Comparison of ENCODE assay signal across 8 mouse cellular contexts in genomic region chr9:22224536-22225503, GRCm38 (mm10). TPM values are rescaled to one million over a fixed set of nuclear protein-coding genes. Genes with fewer than 3 reads are reported as not detected.
DNase-seq lines count a peak whose midpoint lies in the region; ATAC-seq and TF ChIP-seq lines count a peak whose summit lies in the region.

No protein-coding gene starts in this region.

- no peaks in the 10 kb centered on the region for H3K27me3 ChIP-seq in forebrain, embryonic 13.5 days
- H3K27me3 ChIP-seq in intestine, postnatal 0 days (replicated peaks; ENCODE audit: control insufficient read depth, insufficient read depth, low read length) = no peaks in the 10 kb centered on the region
- H3K27me3 ChIP-seq in lung, embryonic 14.5 days (ENCODE audit: insufficient read depth, low read length) = no peaks in the 10 kb centered on the region
- no peaks in the 10 kb centered on the region for H3K27me3 ChIP-seq in neural tube, embryonic 15.5 days (replicated peaks)

- DNase-seq in right cerebral cortex, postnatal 14 days = peak; percentile 13
- DNase-seq in right cerebral cortex, adult 18-20 months = no peak
- DNase-seq in lung, embryonic 14.5 days = peak; percentile 72
- DNase-seq in urinary bladder, adult 2 months (ENCODE audit: low spot score) = no peak

- H3K36me3 ChIP-seq in forebrain, embryonic 13.5 days (ENCODE audit: poor library complexity, severe bottlenecking) = no peaks in the 10 kb centered on the region
- H3K36me3 ChIP-seq in intestine, postnatal 0 days (ENCODE audit: control insufficient read depth, insufficient read depth) = no peaks in the 10 kb centered on the region
- H3K36me3 ChIP-seq in lung, embryonic 14.5 days (ENCODE audit: insufficient read depth) = no peaks in the 10 kb centered on the region
- H3K36me3 ChIP-seq in neural tube, embryonic 15.5 days = no peaks in the 10 kb centered on the region

- TF ChIP-seq CTCF in intestine, postnatal 0 days (IDR thresholded peaks at IDR 0.05; ENCODE audit: low read depth) = peak; percentile 59
- peak; percentile 39 for TF ChIP-seq CTCF in lung, embryonic 14.5 days (IDR thresholded peaks at IDR 0.05; ENCODE audit: low read depth)

- H3K4me3 ChIP-seq in forebrain, embryonic 13.5 days = peak overlapping the region; percentile 72
- H3K4me3 ChIP-seq in intestine, postnatal 0 days (ENCODE audit: low read depth, low read length) = peak overlapping the region; percentile 81
- H3K4me3 ChIP-seq in lung, embryonic 14.5 days (ENCODE audit: low read depth, low read length) = peak overlapping the region; percentile 70
- peak overlapping the region; percentile 85 for H3K4me3 ChIP-seq in neural tube, embryonic 15.5 days (replicated peaks)

- H3K9me3 ChIP-seq in forebrain, embryonic 13.5 days (replicated peaks) = no peaks in the 10 kb centered on the region
- H3K9me3 ChIP-seq in intestine, postnatal 0 days (ENCODE audit: control insufficient read depth) = no peaks in the 10 kb centered on the region
- H3K9me3 ChIP-seq in lung, embryonic 14.5 days (ENCODE audit: low read depth, low read length) = no peaks in the 10 kb centered on the region
- H3K9me3 ChIP-seq in neural tube, embryonic 15.5 days (replicated peaks) = no peaks in the 10 kb centered on the region

- H3K4me2 ChIP-seq in forebrain, embryonic 13.5 days = peak overlapping the region; percentile 72
- H3K4me2 ChIP-seq in intestine, postnatal 0 days (replicated peaks; ENCODE audit: low read depth) = peak overlapping the region; percentile 66
- peak overlapping the region; percentile 68 for H3K4me2 ChIP-seq in lung, embryonic 14.5 days
- peak overlapping the region; percentile 63 for H3K4me2 ChIP-seq in neural tube, embryonic 15.5 days

- peak overlapping the region; percentile 81; the same call in 1 of the 2 replicates for H3K27ac ChIP-seq in forebrain, embryonic 13.5 days
- H3K27ac ChIP-seq in intestine, postnatal 0 days (ENCODE audit: low read depth, low read length) = peak overlapping the region; percentile 93; the same call in 1 of the 2 replicates
- peak overlapping the region; percentile 95 for H3K27ac ChIP-seq in lung, embryonic 14.5 days (ENCODE audit: low read depth)
- H3K27ac ChIP-seq in neural tube, embryonic 15.5 days (replicated peaks) = peak overlapping the region; percentile 89

- peak overlapping the region; percentile 79 for H3K9ac ChIP-seq in forebrain, embryonic 13.5 days
- peak overlapping the region; percentile 34; the same call in 1 of the 2 replicates for H3K9ac ChIP-seq in intestine, postnatal 0 days (ENCODE audit: low read depth, low read length)
- H3K9ac ChIP-seq in lung, embryonic 14.5 days = peak overlapping the region; percentile 83
- H3K9ac ChIP-seq in neural tube, embryonic 15.5 days (replicated peaks) = peak overlapping the region; percentile 74

- WGBS in forebrain, embryonic 13.5 days = 28% methylated on average over 17 of the region's 17 CpGs
- WGBS in intestine, postnatal 0 days = 23% methylated on average over 17 of the region's 17 CpGs
- 22% methylated on average over 17 of the region's 17 CpGs for WGBS in lung, embryonic 14.5 days
- 27% methylated on average over 17 of the region's 17 CpGs for WGBS in neural tube, embryonic 15.5 days

- H3K4me1 ChIP-seq in forebrain, embryonic 13.5 days = peaks cover 3% of the 10 kb centered on the region; the same call in 1 of the 2 replicates
- H3K4me1 ChIP-seq in intestine, postnatal 0 days (replicated peaks; ENCODE audit: control insufficient read depth, insufficient read depth, low read length) = no peaks in the 10 kb centered on the region
- no peaks in the 10 kb centered on the region for H3K4me1 ChIP-seq in lung, embryonic 14.5 days (ENCODE audit: insufficient read depth)
- peaks cover 5% of the 10 kb centered on the region for H3K4me1 ChIP-seq in neural tube, embryonic 15.5 days

- ATAC-seq in cerebellum, adult (ENCODE audit: insufficient number of reproducible peaks, low FRiP score, low TSS enrichment) = peak; percentile 38; the same call in 1 of the 2 replicates
- ATAC-seq in forebrain, embryonic 13.5 days = peak; percentile 48
- ATAC-seq in intestine, postnatal 0 days = peak; percentile 46; the same call in 1 of the 2 replicates
- peak; percentile 29 for ATAC-seq in lung, embryonic 14.5 days (ENCODE audit: insufficient read depth)
- peak; percentile 56 for ATAC-seq in neural tube, embryonic 15.5 days (ENCODE audit: low FRiP score)

RNA-seq across cellular contexts. Expression of gene Zfp809, which starts 0.7 kb away (rescaled TPM):
- 9.3 and 11.0 TPM in 2 replicates for polyA plus RNA-seq in forebrain, embryonic 13.5 days (2015; fragmentation: Nextera tagmentation; extraction: Ambion mirVana)
- polyA plus RNA-seq in intestine, postnatal 0 days (2015; fragmentation: Nextera tagmentation; extraction: Ambion mirVana) = 12.6 and 14.4 TPM in 2 replicates
- polyA plus RNA-seq in lung, embryonic 14.5 days (2014; fragmentation: Nextera tagmentation; extraction: Ambion mirVana) = 23.7 and 27.5 TPM in 2 replicates
- polyA plus RNA-seq in neural tube, embryonic 15.5 days (2015; fragmentation: Nextera tagmentation; extraction: Ambion mirVana) = 8.8 and 14.0 TPM in 2 replicates
- 44.2 and 47.3 TPM in 2 replicates for polyA plus RNA-seq in urinary bladder, adult 2 months (2012; rRNA removed)

RNA-seq across cellular contexts. Expression of gene Zfp599, which starts 34.9 kb away (rescaled TPM):
- polyA plus RNA-seq in forebrain, embryonic 13.5 days (2015; fragmentation: Nextera tagmentation; extraction: Ambion mirVana) = 10.4 and 10.7 TPM in 2 replicates
- polyA plus RNA-seq in intestine, postnatal 0 days (2015; fragmentation: Nextera tagmentation; extraction: Ambion mirVana) = 1.3 and 1.5 TPM in 2 replicates
- 6.6 and 6.8 TPM in 2 replicates for polyA plus RNA-seq in lung, embryonic 14.5 days (2014; fragmentation: Nextera tagmentation; extraction: Ambion mirVana)
- 6.8 and 7.6 TPM in 2 replicates for polyA plus RNA-seq in neural tube, embryonic 15.5 days (2015; fragmentation: Nextera tagmentation; extraction: Ambion mirVana)
- 0.26 and 0.34 TPM in 2 replicates for polyA plus RNA-seq in urinary bladder, adult 2 months (2012; rRNA removed)

RNA-seq across cellular contexts. Expression of gene Zfp872, which starts 36.9 kb away (rescaled TPM):
- 0.13 and 0.19 TPM in 2 replicates for polyA plus RNA-seq in forebrain, embryonic 13.5 days (2015; fragmentation: Nextera tagmentation; extraction: Ambion mirVana)
- polyA plus RNA-seq in intestine, postnatal 0 days (2015; fragmentation: Nextera tagmentation; extraction: Ambion mirVana) = 0.27 and 0.38 TPM in 2 replicates
- polyA plus RNA-seq in lung, embryonic 14.5 days (2014; fragmentation: Nextera tagmentation; extraction: Ambion mirVana) = 0.53 and 0.68 TPM in 2 replicates
- 0.42 and 0.58 TPM in 2 replicates for polyA plus RNA-seq in neural tube, embryonic 15.5 days (2015; fragmentation: Nextera tagmentation; extraction: Ambion mirVana)
- polyA plus RNA-seq in urinary bladder, adult 2 months (2012; rRNA removed) = 1.3 and 1.4 TPM in 2 replicates

Comparison
In these comparisons a context has a peak if more than half of its experiments do, and no peak if none do; other contexts are left out.
1. DNase-seq: peak in right cerebral cortex, postnatal 14 days (single experiment) and lung, embryonic 14.5 days (single experiment); none in right cerebral cortex, adult 18-20 months (single experiment) and urinary bladder, adult 2 months (single experiment).
2. Peak in every context shown above with its lines, with median percentiles within 50 percentile points of each other: ATAC-seq, H3K27ac ChIP-seq, H3K4me2 ChIP-seq, H3K4me3 ChIP-seq and H3K9ac ChIP-seq.